Mouse (Mus musculus) left cerebral cortex, adult 9 months (tissue): ENCODE results near the gene Ttf2.
A peak's percentile ranks its signal among the peaks of the same experiment; 100 is the strongest.

Experiments used
- DNase-seq, 2 experiments: peaks; one replicate each; pipeline ENCODE4 v3.0.0; 2022; ENCODE audit warnings: low spot score in 2 of 2

Gene Ttf2

DNA sequence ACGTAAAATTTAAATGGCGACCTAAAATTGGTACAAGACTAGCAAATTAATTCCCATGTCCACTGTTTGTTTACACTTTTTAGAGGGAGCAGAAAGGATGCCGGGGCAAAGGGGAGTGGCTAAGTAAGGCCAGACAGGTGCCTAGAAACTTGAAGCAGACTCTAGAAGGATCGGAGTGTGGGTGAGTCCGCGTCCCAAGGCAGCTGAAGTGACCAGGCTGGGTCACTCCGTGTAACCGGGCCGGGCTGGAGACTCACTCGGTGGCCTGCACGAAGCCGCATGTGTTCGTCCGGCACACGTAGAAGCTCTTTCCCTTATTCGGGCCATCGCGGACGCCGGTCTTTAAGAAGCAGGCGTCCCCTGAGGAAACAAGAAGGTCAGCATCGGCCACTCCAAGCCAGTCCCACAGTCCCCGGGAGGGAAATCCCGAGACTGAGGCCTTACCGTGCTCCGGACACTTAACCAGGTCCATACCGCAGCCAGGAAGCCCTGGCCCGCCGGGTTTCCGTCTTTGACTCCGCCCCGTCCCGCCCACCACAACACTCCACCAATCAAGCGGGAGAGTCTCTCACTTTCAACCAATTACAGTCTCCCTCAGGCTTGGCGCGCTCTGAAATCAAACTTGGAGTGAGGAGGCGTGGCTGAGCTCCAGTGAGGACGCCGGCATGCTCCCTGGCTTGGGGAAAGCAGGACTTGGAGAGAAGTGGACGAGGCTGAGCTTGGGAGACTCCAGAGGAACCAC, at the start of gene Ttf2:
TSS of gene Ttf2 (minus strand) at position 488 of the 742 bp plus-strand sequence.
- peak; percentile 60 to 90 for DNase-seq

DNA sequence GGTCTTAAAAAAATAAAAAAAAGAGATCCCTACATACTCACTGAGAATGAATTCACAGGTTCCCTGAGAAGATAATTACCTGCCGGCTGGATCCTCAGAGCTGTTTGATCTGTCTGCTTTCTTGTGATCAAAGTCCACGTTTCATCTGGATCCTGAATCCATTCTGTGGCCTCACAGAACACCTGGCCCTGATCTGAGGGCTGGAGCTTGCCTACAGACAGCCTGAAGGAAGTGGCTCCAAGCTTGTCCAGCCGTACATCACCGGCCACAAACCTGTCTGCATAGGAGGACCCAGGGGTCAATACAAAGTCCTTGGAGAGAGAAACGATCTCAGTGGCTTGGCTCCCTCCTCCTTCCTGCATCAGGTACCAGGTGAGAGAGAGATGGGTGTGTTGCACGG, 49.0 kb upstream of the Ttf2 start:
- DNase-seq, result no peak

DNA sequence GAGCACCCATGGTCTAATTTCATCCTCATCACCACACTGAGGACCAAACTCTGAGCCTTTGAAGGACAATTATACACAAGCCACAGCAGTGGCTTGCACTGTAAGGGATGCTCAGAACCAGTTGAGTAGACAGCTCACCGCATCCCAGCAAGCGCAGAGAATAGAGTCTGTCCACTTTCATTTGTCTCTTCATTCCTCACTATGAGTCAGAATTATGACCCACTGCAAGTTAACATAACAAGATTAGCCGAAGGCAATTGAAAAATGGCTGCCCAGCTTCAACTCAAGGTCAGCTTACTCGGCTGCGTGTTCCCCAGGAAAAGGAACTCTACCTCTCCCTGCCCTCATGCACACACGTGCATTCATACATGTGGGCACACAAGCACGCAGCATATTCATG, 46.6 kb upstream of the Ttf2 start:
- no peak for DNase-seq

DNA sequence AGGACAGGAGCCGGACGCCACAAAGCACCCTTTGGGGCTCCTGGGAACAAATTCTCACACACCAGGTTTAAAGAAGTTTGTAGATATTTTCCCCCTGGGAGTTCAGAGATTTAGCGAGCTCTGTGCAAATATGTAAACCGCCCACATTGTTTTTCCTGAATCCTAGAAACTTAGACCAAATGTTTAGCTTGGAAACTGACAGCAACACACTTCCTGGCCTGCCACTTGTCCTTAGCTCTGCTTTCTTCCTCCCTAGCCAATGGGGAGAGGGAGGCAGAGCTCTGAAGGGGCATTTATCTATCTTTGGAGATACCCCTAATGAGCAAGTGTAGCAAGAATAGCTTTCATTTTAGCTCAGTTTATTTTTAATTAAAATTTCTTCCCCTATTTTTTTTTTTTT, 45.8 kb upstream of the Ttf2 start:
- no peak for DNase-seq

DNA sequence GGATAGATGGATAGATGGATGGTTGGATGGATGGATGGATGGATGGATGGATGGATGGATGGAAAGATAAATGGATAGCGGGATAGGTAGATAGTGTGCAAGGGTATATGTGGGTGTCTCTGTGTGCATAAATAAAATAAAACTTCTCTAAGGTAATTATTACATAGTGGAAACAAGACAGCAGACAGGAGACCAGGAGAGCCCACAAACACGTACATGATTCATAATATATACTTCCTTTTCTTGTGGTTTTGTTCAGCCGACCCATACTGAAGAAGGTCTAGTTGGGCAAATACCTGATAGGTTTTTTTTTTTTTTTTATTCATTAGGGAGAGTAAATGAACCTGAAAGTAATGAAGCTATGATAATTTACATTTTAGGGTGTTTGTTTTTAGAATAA, 44.1 kb upstream of the Ttf2 start:
- no peak for DNase-seq

DNA sequence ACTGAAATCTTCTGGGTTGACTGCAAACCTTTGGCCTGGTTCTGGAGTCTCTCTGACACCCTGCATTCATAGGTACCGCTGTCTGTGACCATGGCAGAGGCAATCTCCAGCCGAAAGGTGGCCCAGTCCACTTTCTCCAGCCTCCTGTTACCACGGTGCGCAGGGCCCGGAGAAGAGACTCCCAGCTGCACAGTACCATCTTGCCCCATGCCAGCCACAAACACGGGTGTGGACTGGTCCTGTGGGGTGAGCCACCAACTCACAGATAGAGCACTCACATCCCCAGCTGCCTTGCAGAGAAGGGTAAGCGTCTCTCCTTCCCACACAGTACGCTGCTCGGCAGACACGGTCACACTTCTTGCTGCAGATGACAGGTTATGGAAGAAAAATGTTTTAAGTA, 43.5 kb upstream of the Ttf2 start:
- no peak for DNase-seq

- no peak for DNase-seq
Measured at GRCm38 (mm10) chr3:101012597-101012996, 43.1 kb upstream of the Ttf2 start.

DNA sequence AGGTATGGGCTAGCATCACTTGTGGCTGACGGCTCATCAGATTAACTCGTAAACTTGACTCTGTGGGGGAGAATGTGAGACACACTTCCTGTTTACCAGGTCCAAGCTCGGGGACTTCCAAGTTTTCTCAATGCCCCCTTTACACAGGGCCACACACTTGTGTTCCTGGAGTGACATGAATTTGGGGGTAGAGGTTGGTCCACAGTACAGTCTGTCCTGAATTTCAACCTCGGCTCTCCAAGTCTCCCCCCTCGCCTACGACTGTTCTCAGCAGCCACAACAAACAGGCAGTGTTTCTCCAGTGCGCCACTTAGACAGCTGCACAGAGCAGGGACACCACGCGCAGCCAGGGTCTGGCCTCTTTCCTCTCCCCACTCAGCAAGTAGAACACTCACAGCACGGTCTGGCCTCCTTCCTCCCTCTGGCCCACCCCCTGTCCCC, 42.7 kb upstream of the Ttf2 start:
- DNase-seq, result no peak

DNA sequence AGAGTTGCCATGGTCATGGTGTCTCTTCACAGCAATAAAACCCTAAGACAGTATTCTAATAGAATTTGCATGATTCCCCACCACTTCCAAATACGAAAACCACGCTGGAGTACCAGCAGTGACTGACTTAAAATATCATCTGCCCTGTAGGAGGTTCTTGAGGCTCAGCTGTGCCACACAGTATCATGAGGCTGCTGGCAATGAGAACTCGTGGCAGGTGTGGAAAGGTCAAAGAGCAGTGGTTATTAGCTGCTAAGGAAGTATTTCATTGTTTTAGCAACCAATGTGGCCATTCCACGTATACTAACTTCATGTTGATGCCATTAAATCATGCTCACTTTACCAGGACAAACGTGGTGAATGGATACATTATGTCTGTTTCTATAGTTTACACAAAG, 41.7 kb upstream of the Ttf2 start:
- no peak for DNase-seq

DNA sequence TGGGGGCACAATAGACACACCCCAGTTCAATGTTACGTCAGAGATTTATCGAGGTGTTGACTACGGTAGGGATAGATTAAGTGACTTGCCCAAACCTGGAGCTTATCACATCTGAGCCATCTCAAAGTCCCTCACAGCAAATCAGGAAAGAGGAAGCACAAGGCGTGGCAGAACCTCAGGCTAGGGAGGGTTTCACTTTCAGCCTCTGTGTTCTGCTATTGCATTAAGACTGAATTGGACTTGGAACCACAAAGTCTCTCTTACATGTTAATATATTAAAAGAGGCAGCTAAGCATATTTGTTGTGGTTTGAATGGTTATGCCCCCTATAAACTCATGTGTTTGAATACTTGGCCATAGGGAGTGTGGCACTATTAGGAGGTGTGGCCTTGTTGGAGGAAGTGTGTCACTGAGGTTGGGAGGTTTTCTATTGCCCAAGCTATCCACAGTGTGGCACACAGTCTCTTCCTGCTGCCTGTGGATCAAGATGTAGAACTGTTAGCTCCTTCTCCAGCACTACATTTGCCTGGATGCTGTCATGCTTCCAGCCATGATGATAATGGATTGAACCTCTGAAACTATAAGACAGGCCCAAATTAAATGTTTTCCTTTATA, 41.2 kb upstream of the Ttf2 start:
- no peak for DNase-seq

GRCm38 (mm10) chr3:101007112-101007782, 37.8 kb upstream of the Ttf2 start:
- DNase-seq, result no peak

DNA sequence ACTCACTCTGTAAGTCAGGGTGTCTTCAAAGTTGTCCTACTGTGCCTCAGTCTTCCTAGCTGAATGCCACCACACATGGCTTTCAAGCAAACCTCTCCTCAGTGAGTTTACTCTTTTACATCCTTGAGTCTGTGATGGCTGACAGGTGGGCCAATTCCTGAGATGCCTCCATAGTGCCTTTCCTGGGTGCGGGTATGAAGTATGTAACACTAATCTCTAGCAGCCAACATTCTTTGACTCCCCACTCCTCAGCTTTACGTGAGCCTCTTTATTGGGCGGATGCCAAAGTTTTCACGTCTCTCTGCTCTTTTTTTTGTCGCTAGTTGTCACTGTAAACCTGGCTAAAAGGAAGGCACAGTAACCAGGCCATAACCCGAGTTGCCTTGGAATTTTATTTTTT, 35.9 kb upstream of the Ttf2 start:
- DNase-seq, result no peak

GRCm38 (mm10) chr3:101003575-101004356, 34.3 kb upstream of the Ttf2 start:
- DNase-seq, result no peak

- DNase-seq, result no peak
Measured at GRCm38 (mm10) chr3:100999732-101000131, 30.3 kb upstream of the Ttf2 start.

DNA sequence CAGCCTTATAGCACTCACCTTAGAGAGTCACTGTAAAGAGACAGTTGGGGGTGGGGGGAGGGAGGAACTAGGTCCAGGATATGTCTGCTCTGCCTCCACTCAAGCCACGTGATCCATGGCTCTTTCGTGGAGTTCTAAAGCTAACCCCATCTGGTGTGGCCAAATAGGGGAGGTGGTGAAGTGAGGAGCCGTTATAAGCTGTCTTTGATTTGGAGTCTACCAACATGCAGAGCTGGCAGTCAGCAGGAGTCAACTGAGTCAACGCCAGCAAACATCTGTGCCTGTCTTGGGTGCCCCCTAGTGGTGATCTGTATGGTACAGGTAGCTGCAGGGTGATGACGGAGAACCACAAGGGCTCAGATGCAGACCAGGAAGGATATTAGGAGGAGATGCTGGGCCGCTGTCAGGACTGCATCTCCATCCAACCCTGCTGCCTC, 29.5 kb upstream of the Ttf2 start:
- peak in 1 of 2 experiments; percentile 72 for DNase-seq

- DNase-seq, result peak; percentile 31 to 34
Measured at GRCm38 (mm10) chr3:100997785-100998570, 28.5 kb upstream of the Ttf2 start.

DNA sequence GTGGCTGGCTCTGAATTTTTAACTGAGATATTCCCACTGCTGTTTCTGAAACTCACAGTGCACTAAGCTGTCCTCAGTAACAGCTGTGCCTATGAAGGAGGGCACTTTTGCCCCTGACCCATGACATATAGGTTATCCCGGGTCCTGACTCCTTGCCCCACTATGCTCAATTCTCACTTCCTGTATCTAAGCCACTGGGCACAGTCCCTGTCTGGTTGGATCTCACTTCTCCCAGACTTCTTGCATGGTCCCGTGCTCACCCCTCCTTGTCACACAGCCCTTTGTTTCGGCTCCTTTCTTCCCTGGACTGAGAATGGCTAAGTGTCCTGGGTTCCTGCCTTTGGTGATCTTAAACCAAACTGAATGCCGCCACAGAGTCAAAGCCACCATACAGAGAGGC, 24.8 kb upstream of the Ttf2 start:
- no peak for DNase-seq

GRCm38 (mm10) chr3:100993718-100994117, 24.3 kb upstream of the Ttf2 start:
- DNase-seq, result peak in 1 of 2 experiments; percentile 20

DNA sequence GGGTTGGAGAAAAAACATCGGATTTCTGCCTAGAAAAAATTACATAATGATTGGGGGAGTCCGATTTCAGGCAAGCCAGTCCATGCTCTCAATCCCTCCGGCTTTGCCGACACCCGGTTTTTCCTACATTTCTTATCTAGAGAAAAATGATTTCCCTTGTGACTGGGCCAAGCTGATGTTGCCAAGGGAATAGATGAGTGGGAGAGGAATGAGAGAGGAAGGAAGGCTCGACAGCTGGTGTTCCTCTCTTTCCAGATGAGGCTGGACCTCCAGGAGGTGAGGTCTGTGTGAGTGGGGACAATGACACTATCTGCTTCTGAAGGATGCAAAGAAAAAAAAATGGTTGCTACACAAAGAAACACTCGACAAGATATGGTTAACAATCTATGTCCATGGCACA, 23.7 kb upstream of the Ttf2 start:
- no peak for DNase-seq

DNA sequence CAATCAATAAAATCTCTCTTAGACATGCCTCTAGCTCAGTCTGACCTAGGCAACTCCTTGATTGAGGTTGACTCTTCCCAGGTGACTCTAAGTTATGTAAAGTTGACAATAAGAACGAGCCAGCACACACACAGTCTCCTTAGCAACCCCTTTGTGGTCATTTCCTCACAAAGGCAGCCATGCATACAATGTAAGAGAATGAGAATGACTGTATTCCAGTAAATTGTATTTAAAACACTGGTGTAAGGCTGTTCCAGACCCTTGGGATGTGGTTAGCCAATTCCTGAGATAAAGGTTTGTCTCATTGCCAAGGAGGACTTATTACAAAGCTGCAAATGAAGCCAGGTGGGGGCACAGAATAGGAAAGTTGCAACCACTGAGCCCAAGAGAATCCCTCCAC, 20.8 kb upstream of the Ttf2 start:
- no peak for DNase-seq

- DNase-seq, result no peak
Measured at GRCm38 (mm10) chr3:100989417-100989816, 20.0 kb upstream of the Ttf2 start.
